Mouse (Mus musculus): ENCODE measurements around the gene Fkbp10. TPM values are rescaled to one million over a fixed set of nuclear protein-coding genes. Genes with fewer than 3 reads are reported as not detected.
A peak's percentile ranks its signal among the peaks of the same experiment; 100 is the strongest.

The Fkbp10 gene
- polyA plus RNA-seq, 1 experiment = 34.4 TPM

DNA sequence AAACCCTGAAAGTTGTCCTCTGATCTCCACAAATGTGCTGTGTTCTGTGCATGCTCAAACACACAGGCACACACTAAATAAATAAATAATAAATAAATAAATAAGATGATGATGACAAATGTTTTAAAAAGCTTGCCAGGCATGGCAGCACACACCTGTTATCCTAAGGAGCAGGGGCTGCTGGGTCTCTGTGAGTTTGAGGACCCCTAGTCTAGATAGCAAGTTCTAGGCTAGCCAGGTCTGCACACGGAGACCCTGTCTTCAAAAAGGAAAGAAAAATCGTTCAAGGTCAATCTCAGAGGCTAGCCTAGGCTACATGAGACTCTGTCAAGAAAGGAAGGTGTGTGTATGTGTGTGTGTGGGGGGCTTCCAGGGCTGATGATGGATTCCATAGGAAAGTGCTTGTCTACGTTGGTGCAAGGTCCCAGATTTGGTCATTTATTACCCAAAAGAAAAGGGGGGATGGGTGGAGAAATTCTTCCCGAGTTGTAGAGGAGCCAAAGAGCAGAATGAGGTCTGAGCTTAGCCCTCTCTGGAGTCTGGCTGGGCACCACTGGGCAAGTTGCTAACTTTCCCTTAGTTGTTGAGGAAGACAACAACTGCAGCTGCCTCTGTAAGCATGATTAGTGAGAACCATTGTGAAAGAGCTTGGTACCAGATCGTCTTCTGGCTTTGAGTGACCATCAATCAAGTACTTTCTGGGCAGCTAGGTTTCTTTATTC lies 21.0 kb upstream of the Fkbp10 start:
- no peak for DNase-seq (ENCODE audit: low read depth)

DNA sequence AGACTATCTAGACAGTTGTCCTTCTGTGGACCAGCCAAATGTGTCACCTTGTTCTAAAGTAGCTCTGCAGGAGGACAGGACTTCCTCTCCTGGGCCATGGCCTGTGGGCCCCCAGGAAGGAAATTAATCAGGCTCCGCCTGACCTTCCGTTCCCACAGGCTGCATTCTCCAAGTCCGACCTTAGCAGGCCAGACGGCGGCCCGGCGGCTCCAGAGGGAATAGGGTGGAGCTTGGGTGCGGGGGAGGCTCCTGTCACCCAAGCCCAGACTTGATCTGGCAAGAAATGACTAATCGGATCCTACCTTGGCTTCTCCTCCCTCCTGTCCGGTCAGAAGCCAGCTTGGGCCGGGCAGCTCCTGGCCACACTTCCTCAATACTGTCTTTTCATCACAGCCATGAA lies 20.3 kb upstream of the Fkbp10 start:
- DNase-seq (ENCODE audit: low read depth) = no peak

GRCm38 (mm10) chr11:100395861-100396631 lies 19.5 kb upstream of the Fkbp10 start:
- DNase-seq (ENCODE audit: low read depth) = no peak

- no peak for DNase-seq (ENCODE audit: low read depth)
Observed at GRCm38 (mm10) chr11:100396886-100397599, 18.5 kb upstream of the Fkbp10 start.

- DNase-seq (ENCODE audit: low read depth) = peak; percentile 98
Observed at GRCm38 (mm10) chr11:100397600-100398389, 17.7 kb upstream of the Fkbp10 start, which contains the start of gene Jup. Jup (minus strand) TSS chr11:100397763.

- DNase-seq (ENCODE audit: low read depth) = no peak
Observed at GRCm38 (mm10) chr11:100398517-100398916, 17.0 kb upstream of the Fkbp10 start.

DNA sequence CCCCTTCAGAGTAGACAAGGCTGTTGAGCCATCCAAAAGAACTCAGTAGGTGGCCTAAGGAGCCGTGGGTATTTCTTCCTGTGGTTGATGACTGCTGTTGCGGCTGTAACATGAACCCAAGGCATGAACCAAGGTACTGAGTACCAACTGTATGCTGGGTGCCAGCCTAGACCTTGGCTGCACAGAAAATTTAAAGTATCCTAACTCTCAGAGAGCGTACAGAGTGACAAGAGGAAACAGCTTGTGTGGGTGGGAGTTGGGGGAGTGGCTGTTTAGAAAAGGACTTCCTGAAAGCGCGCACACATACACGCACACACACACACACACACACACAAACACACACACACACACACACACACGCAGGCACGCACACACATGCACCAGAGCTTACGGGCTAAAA lies 16.2 kb upstream of the Fkbp10 start:
- no peak for DNase-seq (ENCODE audit: low read depth)

GRCm38 (mm10) chr11:100399727-100400538 lies 15.6 kb upstream of the Fkbp10 start:
- DNase-seq (ENCODE audit: low read depth) = no peak

GRCm38 (mm10) chr11:100400842-100401241 lies 14.7 kb upstream of the Fkbp10 start:
- DNase-seq (ENCODE audit: low read depth) = no peak

GRCm38 (mm10) chr11:100402240-100402639 lies 13.3 kb upstream of the Fkbp10 start:
- DNase-seq (ENCODE audit: low read depth) = no peak

DNA sequence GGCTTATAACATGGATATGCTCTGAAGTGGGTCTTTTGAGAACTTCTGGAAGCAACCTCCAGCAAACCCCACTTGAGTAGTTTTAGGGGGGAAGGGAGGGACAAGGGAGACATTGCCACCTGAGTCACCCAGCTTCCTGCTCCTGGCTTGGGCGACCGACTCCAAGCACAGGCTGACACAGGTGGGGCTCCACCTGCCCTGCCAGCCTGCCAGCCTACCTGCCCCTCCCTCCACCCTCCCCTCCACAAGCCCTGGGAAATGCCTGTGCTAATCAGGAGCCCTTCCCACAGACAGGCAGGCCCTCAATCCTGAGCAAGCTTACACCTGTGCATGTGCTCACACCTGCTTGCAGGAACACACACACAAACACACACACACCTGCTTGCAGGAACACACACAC lies 12.8 kb upstream of the Fkbp10 start:
- DNase-seq (ENCODE audit: low read depth) = no peak

GRCm38 (mm10) chr11:100403445-100404134 lies 11.9 kb upstream of the Fkbp10 start:
- no peak for DNase-seq (ENCODE audit: low read depth)

GRCm38 (mm10) chr11:100404456-100405074 lies 10.9 kb upstream of the Fkbp10 start:
- no peak for DNase-seq (ENCODE audit: low read depth)

- no peak for DNase-seq (ENCODE audit: low read depth)
Observed at GRCm38 (mm10) chr11:100406273-100406672, 9.2 kb upstream of the Fkbp10 start.

DNA sequence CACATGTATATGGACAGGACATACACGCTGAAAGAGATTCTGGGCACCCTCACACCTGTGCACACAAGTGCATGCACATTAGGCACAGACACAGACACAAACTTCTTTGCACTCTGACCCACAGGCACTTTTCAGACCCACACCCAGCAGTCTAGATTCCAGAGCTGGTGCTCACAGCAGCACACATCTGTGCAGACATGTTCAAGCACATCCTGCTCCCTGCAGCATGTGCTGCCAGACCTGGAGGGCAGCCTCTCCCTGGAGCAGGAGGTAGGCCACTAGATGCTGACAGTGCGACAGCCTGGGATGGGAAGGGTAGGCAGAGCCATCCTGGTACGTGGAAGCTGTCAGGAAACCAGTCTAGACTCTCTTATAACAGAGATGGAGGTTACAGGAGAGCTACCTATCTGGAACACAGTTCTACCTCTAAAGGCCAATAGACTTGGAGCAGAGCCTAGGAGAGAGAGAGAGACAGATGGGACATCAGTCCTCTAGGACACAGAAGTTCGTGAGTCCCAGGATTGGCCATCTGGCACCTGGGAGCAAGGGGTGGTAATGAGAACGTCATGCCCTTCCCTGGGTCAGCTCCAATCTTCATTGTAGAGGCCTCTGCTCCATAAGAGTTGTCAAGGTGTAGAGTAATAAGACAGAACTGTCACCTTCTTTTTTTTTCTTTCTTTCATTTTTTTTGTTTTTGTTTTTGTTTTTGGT lies 8.3 kb upstream of the Fkbp10 start:
- no peak for DNase-seq (ENCODE audit: low read depth)

DNA sequence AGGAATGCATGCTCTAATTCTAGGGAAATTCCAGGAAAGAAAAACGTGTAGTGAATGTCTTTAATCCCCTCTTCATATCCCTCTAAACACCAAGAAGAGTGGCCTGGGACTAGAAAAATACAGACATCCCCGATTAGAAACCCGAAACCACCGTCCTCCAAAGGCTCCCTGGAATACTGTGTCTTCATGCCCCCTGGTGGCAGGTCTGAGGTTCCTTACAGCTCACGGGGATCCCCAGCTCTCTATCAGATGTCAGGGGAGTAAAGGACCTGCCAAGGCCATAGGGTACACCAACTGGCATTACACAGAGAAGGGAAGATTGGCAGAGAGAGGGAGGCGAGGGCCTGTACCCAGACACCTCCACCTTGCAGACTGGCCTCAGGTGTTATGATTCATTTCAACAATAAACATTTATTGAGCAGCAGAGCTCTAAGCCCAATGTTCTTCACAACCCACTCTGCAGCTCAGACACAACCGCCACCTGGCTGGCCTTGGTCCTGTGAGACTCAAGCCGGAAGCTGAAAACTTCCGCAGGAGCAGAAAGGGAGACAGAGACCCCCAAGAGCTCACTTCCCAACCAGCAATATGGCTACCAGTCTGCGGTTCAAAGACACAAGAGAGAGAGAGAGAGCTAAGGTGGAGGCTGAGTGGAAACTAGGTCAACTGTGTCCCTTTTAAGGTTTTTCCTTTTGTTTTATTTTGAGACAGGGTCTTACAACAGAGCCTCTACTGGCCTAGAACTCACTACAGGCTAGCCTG lies 7.2 kb upstream of the Fkbp10 start:
- no peak for DNase-seq (ENCODE audit: low read depth)

DNA sequence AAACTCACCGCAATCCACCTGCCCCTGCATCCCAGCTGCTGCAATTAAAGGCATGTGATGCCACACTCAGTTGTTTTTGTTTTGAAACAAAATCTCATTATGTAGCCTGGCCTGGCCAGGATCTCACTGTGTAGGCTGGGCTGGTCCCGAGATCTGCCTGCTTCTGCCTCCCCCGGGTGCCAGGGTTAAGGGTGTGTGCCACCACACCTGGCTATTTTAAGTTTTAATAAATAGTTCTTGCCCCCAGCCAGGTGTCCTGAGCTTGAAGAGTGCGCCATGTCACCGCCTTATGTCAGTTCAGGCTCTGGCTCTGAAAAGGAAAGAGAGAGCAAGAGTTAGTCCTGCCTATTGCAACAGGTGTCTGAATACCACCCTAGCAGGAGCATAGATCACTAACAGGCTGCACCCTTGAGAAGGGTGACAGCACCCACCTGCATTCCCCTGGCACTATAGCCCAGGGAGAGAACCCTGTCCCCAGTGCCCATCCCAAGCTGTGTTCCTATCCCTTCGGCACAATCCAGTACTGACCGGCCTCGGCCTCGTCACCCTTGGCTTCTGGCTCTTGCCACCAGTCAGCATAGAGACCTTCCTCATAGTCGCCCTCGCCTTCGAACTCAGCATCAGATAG lies 6.5 kb upstream of the Fkbp10 start:
- no peak for DNase-seq (ENCODE audit: low read depth)

DNA sequence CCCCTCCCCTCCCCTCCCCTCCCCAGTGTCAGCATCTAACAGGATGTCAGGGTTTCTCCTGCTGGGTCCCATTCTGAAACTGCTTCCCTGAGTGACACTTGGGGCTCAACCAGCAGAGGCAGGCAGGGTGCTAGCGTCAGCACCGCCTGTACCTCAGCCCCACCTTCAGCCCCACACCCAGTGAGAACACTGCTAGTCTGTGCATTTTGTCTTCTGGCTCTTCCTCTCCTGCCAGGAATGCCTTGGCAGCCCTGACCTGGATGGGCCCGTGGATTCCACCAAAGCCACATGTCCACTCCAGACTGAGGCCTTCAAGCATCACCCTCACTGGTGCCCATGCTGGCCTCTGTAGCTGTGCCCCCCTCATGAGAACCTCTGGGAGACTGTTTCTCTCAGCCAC lies 5.8 kb upstream of the Fkbp10 start:
- no peak for DNase-seq (ENCODE audit: low read depth)
